Mouse (Mus musculus) brain, embryonic 14.5 days (tissue): ENCODE data around the gene Dvl1.

Source experiments
- CTCF ChIP-seq: fragments of 200-500 bp; IDR thresholded peaks from 2 replicates; pipeline ENCODE4 v1.5.1; 2012; ENCODE audit warnings: inconsistent platforms, mild to moderate bottlenecking, moderate library complexity, borderline replicate concordance; ENCODE audit not compliant: insufficient read depth, insufficient read length; ENCODE audit errors: extremely low read depth
- POLR2A ChIP-seq: fragments of 200-500 bp; IDR thresholded peaks from 2 replicates; pipeline ENCODE4 v1.6.1; 2012; ENCODE audit warnings: mild to moderate bottlenecking, inconsistent platforms, borderline replicate concordance; ENCODE audit not compliant: poor library complexity, insufficient read depth, insufficient read length, severe bottlenecking; ENCODE audit errors: extremely low read depth

- TF ChIP-seq CTCF (no peak), POLR2A (no peak)
Measured at GRCm38 (mm10) chr4:155894311-155894881, 47.2 kb downstream of the Dvl1 start.
